Mouse (Mus musculus) embryonic fibroblast, embryonic 13.5 days (primary cell): Measurements from ENCODE around the gene Tmem145.

Source experiments
- CTCF ChIP-seq: IDR thresholded peaks from 2 replicates; pipeline ENCODE4 v1.5.1; 2011; ENCODE audit warnings: mild to moderate bottlenecking, control low read depth, low read length, moderate library complexity, borderline replicate concordance; ENCODE audit not compliant: insufficient read depth
- POLR2A ChIP-seq: IDR thresholded peaks from 2 replicates; pipeline ENCODE4 v1.6.1; 2011; ENCODE audit warnings: low read depth, mild to moderate bottlenecking, control low read depth, low read length, moderate library complexity

- TF ChIP-seq POLR2A = no peak
- no peak for TF ChIP-seq CTCF
These were observed 8.9 kb upstream of the Tmem145 start for GRCm38 (mm10) chr7:25296945-25297453.
